Mouse (Mus musculus) heart, adult 2 months (tissue): ENCODE data around the gene Nfkbie.

Experiments used
- EP300 ChIP-seq: fragments of 200-500 bp; IDR thresholded peaks from 2 replicates; pipeline ENCODE4 v1.6.1; 2011; ENCODE audit warnings: low read depth, low read length, control low read depth; ENCODE audit not compliant: insufficient read depth
- POLR2A ChIP-seq: fragments of 200-500 bp; IDR thresholded peaks from 2 replicates; pipeline ENCODE4 v1.6.1; 2011; ENCODE audit warnings: mild to moderate bottlenecking, low read depth, low read length, control low read depth; ENCODE audit not compliant: insufficient read depth

DNA sequence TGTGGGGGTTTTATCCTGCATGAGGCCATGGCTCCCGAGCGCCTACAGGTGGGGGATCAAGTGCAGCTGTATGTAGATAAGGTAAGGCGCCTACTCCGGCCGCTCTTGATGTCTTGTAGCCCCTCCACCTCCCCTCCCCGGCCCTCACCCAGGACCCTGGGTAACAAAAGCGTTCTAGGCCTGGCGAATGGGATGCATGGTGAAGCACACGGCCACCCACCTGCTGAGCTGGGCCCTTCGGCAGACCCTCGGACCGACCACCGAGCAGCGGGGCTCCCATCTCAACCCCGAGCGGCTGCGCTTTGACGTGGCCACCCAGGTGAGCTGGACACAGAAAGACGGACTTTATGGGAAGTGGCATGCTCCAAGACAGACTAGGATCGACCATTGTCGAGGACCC is 38.4 kb upstream of the Nfkbie start:
- TF ChIP-seq EP300 (no peak), POLR2A (no peak)
